Mouse (Mus musculus) embryonic facial prominence, embryonic 13.5 days (tissue): ENCODE data around the gene Npy4r. TPM values are rescaled to one million over a fixed set of nuclear protein-coding genes. Genes with fewer than 3 reads are reported as not detected.
A peak's percentile ranks its signal among the peaks of the same experiment; 100 is the strongest.

Experiments used
- ATAC-seq: fragments of 200-750 bp; cut with Nextera tagmentation; 2 replicates; pipeline ENCODE4 v1.8.0; 2017; ENCODE audit warnings: low read depth; ENCODE audit not compliant: insufficient number of reproducible peaks, insufficient read depth, low FRiP score, low TSS enrichment
- H3K27ac ChIP-seq: fragments of 300-500 bp; sonication (generic); 2 replicates; pipeline ENCODE4 v1.5.1; 2015; ENCODE audit warnings: moderate library complexity, mild to moderate bottlenecking, inconsistent platforms
- H3K27me3 ChIP-seq: fragments of 300-500 bp; sonication (generic); 2 replicates; pipeline ENCODE4 v1.6.1; 2015; ENCODE audit warnings: mild to moderate bottlenecking, inconsistent platforms
- H3K36me3 ChIP-seq: fragments of 300-500 bp; sonication (generic); 2 replicates; pipeline ENCODE4 v1.6.1; 2015; ENCODE audit warnings: mild to moderate bottlenecking, inconsistent platforms
- H3K4me1 ChIP-seq: fragments of 300-500 bp; sonication (generic); 2 replicates; pipeline ENCODE4 v1.6.1; 2015; ENCODE audit warnings: inconsistent platforms
- H3K4me2 ChIP-seq: fragments of 300-500 bp; sonication (generic); 2 replicates; pipeline ENCODE4 v1.6.1; 2015; ENCODE audit warnings: moderate library complexity, mild to moderate bottlenecking, inconsistent platforms
- H3K4me3 ChIP-seq: fragments of 300-500 bp; sonication (generic); 2 replicates; pipeline ENCODE4 v1.5.1; 2015; ENCODE audit warnings: mild to moderate bottlenecking, inconsistent platforms
- H3K9ac ChIP-seq: fragments of 300-500 bp; sonication (generic); 2 replicates; pipeline ENCODE4 v1.6.1; 2015; ENCODE audit warnings: mild to moderate bottlenecking, inconsistent platforms
- H3K9me3 ChIP-seq: fragments of 300-500 bp; sonication (generic); 2 replicates; pipeline ENCODE4 v1.6.1; 2016; ENCODE audit warnings: inconsistent platforms
- WGBS: fragments of 180-500 bp; shearing (Covaris S2); methylation state at CpG from one replicate; pipeline ENCODE4 v1.1.7; 2015; ENCODE audit warnings: mixed read lengths; 5-methylcytosine and 5-hydroxymethylcytosine counted together
- polyA plus RNA-seq: library from polyadenylated mRNA; unstranded; fragments of >200 nt; fragmentation: Nextera tagmentation; extraction: Ambion mirVana; gene quantifications from 2 replicates; pipeline ENCODE4 v1.2.1, GENCODE M21; 2015

Gene Npy4r
- polyA plus RNA-seq: 0.66 and 0.69 TPM in 2 replicates

GRCm38 (mm10) chr14:34152342-34152741, at the start of gene Npy4r:
Npy4r (minus strand) TSS chr14:34152489.
- Histone ChIP-seq H3K27ac (no peak within 1 kb of the TSS), H3K4me1 (peaks cover 9% of the 10 kb centered on the region), H3K4me2 (peak within 1 kb of the TSS; percentile 56), H3K4me3 (peak within 1 kb of the TSS; percentile 25), H3K9me3 (no peaks in the 10 kb centered on the region), H3K27me3 (peaks cover 4% of the 10 kb centered on the region), H3K9ac (peak within 1 kb of the TSS; percentile 51; the same call in 1 of the 2 replicates), H3K36me3 (no peaks in the 10 kb centered on the region)
- WGBS: 13% methylated on average over 16 of the region's 16 CpGs
- peak; percentile 76 for ATAC-seq

DNA sequence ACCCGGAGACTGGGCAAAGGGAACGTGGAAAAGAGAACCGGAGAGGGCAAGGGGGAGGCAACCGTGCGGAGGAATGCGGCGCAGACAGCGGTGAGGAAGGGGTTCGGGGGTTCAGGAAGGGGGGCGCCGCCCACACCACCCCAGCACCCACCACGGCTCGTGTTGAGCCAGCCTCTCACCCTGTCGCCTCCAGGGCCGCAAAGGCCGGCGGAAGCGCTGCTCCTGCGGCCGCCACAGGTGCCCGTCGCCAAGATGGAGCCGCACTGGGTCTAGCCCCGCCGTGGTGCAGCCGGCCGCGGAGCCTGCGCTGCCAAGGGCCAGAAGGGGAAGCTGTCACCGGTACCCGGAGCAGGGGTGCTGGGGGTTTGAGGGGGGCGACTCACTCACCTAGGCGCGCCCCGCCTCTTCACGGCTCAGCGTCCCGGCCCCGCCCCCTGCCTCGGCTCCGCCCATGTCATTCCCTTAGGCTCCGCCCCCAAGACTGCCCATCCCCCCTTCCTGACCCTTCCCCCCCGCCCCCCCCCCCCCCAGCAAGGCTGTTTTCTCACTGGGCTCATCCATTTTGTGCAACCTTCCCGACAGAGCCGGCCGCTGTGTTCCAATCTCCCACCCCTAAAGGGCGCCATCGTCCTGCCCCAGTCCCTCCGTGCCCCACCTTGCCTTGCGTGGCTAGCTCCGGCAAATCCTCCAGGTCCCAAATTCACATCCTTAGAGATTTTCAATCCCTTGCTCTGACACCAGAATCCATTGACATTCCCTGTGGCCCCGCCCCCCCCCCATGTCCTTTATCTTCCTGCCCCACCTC, 49.1 kb upstream of the Npy4r start, which contains the start of gene Gprin2:
Gene Gprin2 (minus strand): TSS at position 423 of the 805 bp plus-strand sequence.
- Histone ChIP-seq H3K4me2 (peak within 1 kb of the TSS; percentile 94), H3K9ac (peak within 1 kb of the TSS; percentile 76), H3K27ac (peak within 1 kb of the TSS; percentile 44; the same call in 1 of the 2 replicates), H3K36me3 (no peaks in the 10 kb centered on the region), H3K4me1 (peaks cover 16% of the 10 kb centered on the region), H3K9me3 (no peaks in the 10 kb centered on the region), H3K4me3 (peak within 1 kb of the TSS; percentile 77), H3K27me3 (peaks cover 23% of the 10 kb centered on the region; the same call in 1 of the 2 replicates)
- peak; percentile 44; the same call in 1 of the 2 replicates for ATAC-seq
- WGBS: 3% methylated on average over 48 of the region's 52 CpGs

DNA sequence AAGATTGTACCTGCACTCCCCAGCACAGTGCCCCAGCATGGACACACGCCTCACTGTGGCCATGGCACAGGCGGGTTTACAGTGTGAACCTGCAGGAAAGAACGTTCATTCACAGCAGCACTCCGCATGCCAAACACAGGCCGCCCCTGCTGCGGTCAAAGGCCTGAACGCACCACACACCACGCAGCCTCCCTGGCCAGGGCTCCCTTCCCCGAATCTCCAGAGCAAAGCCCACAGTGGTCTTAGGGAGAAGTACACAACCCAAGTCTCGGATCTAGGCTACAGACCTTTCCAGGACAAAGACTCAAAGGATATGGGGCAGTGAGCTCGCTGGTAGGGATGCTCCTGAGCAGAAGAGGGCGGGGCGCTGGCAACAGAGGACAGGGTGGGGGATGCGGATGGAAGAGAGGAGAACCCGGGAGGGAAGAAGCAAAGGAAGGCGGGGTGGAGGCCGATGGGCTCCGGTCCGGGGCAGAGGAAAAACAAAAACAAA, 48.5 kb upstream of the Npy4r start:
- Histone ChIP-seq H3K36me3 (no peaks in the 10 kb centered on the region), H3K9ac (peak overlapping the region; percentile 76), H3K4me1 (peaks cover 22% of the 10 kb centered on the region), H3K4me3 (peak overlapping the region; percentile 77), H3K9me3 (no peaks in the 10 kb centered on the region), H3K4me2 (peak overlapping the region; percentile 94), H3K27ac (peak overlapping the region; percentile 44; the same call in 1 of the 2 replicates), H3K27me3 (peaks cover 23% of the 10 kb centered on the region; the same call in 1 of the 2 replicates)
- WGBS: 2% methylated on average over 19 of the region's 19 CpGs
- peak; percentile 54 for ATAC-seq

DNA sequence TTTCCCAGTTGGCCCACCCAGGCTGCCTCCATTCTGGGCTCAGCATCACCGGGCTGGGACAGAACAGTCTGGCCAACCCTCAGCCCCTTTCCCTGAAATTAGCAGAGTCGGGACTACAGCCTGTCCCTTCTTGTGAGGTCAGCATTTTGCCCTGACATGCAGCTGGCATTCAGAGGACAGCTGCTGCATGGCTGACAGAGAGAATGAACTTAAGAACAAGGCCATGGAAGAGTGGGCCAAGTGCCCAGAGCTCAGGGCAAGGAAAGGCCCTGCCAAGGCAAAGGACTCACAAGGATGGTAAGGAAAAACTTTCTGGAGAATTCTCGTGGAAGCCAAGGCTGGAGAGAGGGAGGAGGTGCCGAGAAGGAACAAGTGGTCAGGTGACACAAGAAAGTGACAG, 44.4 kb upstream of the Npy4r start:
- WGBS: 44% methylated on average over 4 of the region's 4 CpGs
- H3K4me3 ChIP-seq: no peak overlapping the region
- peak overlapping the region; percentile 39; the same call in 1 of the 2 replicates for H3K27ac ChIP-seq
- no peak for ATAC-seq
- H3K9ac ChIP-seq: 0 out of 2 replicates have a peak overlapping the region, but pooled peaks have one; percentile 0
- H3K27me3 ChIP-seq: peaks cover 12% of the 10 kb centered on the region; the same call in 1 of the 2 replicates
- H3K9me3 ChIP-seq: no peaks in the 10 kb centered on the region
- H3K4me2 ChIP-seq: no peak overlapping the region
- peaks cover 8% of the 10 kb centered on the region; the same call in 1 of the 2 replicates for H3K36me3 ChIP-seq
- peaks cover 22% of the 10 kb centered on the region for H3K4me1 ChIP-seq

DNA sequence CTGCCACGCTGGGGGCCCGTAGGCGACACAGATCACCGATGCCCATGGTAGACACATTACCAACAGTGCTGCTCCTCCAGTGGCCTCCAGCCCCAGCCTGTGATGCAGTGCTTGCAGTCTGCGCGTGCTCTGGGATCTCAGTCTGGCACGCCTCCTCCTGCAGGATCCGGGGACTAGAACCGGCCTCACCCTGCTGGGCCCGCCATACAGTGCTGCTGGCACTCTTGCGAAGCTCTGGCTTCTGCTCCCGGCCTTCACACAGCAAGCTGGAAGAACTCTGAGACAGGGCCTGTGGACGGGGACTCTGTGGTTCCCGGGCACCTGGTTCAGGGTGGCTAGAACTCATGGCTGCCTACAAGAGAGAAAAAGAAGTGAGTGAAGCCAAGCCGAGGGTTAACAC, 43.2 kb upstream of the Npy4r start:
- H3K4me3 ChIP-seq: no peak overlapping the region
- no peak overlapping the region for H3K9ac ChIP-seq
- H3K9me3 ChIP-seq: no peaks in the 10 kb centered on the region
- 83% methylated on average over 15 of the region's 15 CpGs for WGBS
- no peak for ATAC-seq
- peaks cover 8% of the 10 kb centered on the region; the same call in 1 of the 2 replicates for H3K36me3 ChIP-seq
- H3K27me3 ChIP-seq: peaks cover 10% of the 10 kb centered on the region; the same call in 1 of the 2 replicates
- H3K4me2 ChIP-seq: no peak overlapping the region
- H3K4me1 ChIP-seq: peaks cover 18% of the 10 kb centered on the region
- H3K27ac ChIP-seq: no peak overlapping the region

GRCm38 (mm10) chr14:34193879-34194278, 41.6 kb upstream of the Npy4r start:
- Histone ChIP-seq H3K4me2 (no peak overlapping the region), H3K27me3 (no peaks in the 10 kb centered on the region), H3K27ac (no peak overlapping the region), H3K4me3 (no peak overlapping the region), H3K4me1 (peaks cover 11% of the 10 kb centered on the region), H3K9ac (no peak overlapping the region), H3K9me3 (no peaks in the 10 kb centered on the region), H3K36me3 (peaks cover 8% of the 10 kb centered on the region; the same call in 1 of the 2 replicates)
- no peak for ATAC-seq
- WGBS: 63% methylated on average over 4 of the region's 4 CpGs

- Histone ChIP-seq H3K27me3 (no peaks in the 10 kb centered on the region), H3K4me2 (no peak overlapping the region), H3K9me3 (no peaks in the 10 kb centered on the region), H3K9ac (no peak overlapping the region), H3K36me3 (peaks cover 8% of the 10 kb centered on the region; the same call in 1 of the 2 replicates), H3K4me3 (no peak overlapping the region), H3K27ac (no peak overlapping the region), H3K4me1 (no peaks in the 10 kb centered on the region)
- WGBS: 68% methylated on average over 7 of the region's 7 CpGs
- no peak for ATAC-seq
Observed at GRCm38 (mm10) chr14:34190361-34190760, 38.1 kb upstream of the Npy4r start.

GRCm38 (mm10) chr14:34188629-34189028, 36.3 kb upstream of the Npy4r start:
- Histone ChIP-seq H3K36me3 (no peaks in the 10 kb centered on the region), H3K9ac (no peak overlapping the region), H3K27ac (no peak overlapping the region), H3K9me3 (no peaks in the 10 kb centered on the region), H3K27me3 (no peaks in the 10 kb centered on the region), H3K4me3 (no peak overlapping the region), H3K4me2 (no peak overlapping the region), H3K4me1 (no peaks in the 10 kb centered on the region)
- ATAC-seq: no peak
- WGBS: 65% methylated on average over 5 of the region's 5 CpGs

DNA sequence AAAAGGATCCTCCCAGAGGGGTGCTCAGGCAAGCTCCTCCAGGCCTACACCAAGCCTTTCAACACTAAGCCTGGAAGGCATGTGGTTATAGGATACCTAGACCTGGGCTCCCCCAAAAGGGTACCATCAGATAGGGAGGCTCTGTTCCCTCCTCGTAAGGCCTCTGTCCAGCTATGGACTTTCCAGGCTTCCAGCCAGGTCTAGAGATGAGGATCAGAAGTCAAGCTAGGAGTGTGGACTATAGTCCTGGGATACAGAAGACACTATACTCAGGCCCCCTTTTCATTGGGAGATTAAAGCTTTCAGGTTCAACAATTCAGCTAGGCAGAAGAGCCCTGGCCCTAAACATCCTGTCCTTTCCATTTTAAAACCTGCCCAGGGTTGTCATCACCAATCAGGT, 30.8 kb upstream of the Npy4r start:
- no peak for ATAC-seq
- peaks cover 7% of the 10 kb centered on the region; the same call in 1 of the 2 replicates for H3K9me3 ChIP-seq
- no peak overlapping the region for H3K4me3 ChIP-seq
- no peak overlapping the region for H3K9ac ChIP-seq
- no peak overlapping the region for H3K27ac ChIP-seq
- no peak overlapping the region for H3K4me2 ChIP-seq
- H3K4me1 ChIP-seq: no peaks in the 10 kb centered on the region
- no peaks in the 10 kb centered on the region for H3K27me3 ChIP-seq
- H3K36me3 ChIP-seq: no peaks in the 10 kb centered on the region
- 81% methylated on average over 1 of the region's 1 CpGs for WGBS

GRCm38 (mm10) chr14:34179351-34179750, 27.1 kb upstream of the Npy4r start:
- 90% methylated on average over 3 of the region's 3 CpGs for WGBS

DNA sequence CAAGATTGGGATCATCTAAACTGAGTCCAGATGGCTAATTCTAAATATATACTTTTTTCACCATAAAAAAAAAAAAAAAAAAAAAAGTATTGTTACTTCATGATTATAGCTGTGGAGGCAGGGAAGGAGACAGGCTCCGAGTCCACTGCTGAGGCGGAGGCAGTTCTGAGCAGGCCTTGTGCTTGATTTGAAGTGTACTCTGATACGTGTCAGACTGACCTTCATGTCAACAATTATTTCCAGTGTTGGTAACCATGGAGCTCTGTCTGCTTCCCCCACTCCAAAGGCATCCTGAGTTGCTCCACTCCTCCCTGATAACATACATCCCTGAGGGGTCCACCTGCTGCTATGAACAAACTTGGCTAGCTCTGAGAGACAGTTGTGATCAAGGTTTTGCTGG, 18.8 kb upstream of the Npy4r start:
- Histone ChIP-seq H3K27ac (no peak overlapping the region), H3K9me3 (no peaks in the 10 kb centered on the region), H3K4me2 (no peak overlapping the region), H3K4me3 (no peak overlapping the region), H3K36me3 (no peaks in the 10 kb centered on the region), H3K27me3 (no peaks in the 10 kb centered on the region), H3K4me1 (no peaks in the 10 kb centered on the region), H3K9ac (no peak overlapping the region)
- ATAC-seq: no peak
- 78% methylated on average over 3 of the region's 3 CpGs for WGBS

More at GRCm38 (mm10) chr14:34179351-34179750, 27.1 kb upstream of the Npy4r start:
- Histone ChIP-seq H3K9me3 (peaks cover 7% of the 10 kb centered on the region; the same call in 1 of the 2 replicates), H3K4me2 (no peak overlapping the region), H3K9ac (no peak overlapping the region), H3K27ac (no peak overlapping the region), H3K4me1 (no peaks in the 10 kb centered on the region), H3K27me3 (no peaks in the 10 kb centered on the region), H3K36me3 (no peaks in the 10 kb centered on the region), H3K4me3 (no peak overlapping the region)
- no peak for ATAC-seq
